Mouse (Mus musculus) heart, embryonic 13.5 days (tissue): ENCODE measurements at regions not wholly inside any gene's neighbourhood (a gene's known extent, or its start where the extent isn't known, plus 50 kb on each side); places are given as distances from the start of the nearest gene placed in this dataset.

Experiments
- ATAC-seq: fragments of 200-750 bp; cut with Nextera tagmentation; 2 replicates; pipeline ENCODE4 v1.8.0; 2017; ENCODE audit warnings: moderate TSS enrichment; ENCODE audit not compliant: insufficient number of reproducible peaks, low FRiP score, low TSS enrichment; ENCODE audit errors: extremely low read depth
- H3K27ac ChIP-seq: fragments of 300-500 bp; sonication (generic); replicated peaks from 2 replicates; pipeline ENCODE4 v1.5.1; 2015; ENCODE audit warnings: moderate library complexity, mild to moderate bottlenecking, inconsistent platforms
- H3K27me3 ChIP-seq: fragments of 300-500 bp; sonication (generic); replicated peaks from 2 replicates; pipeline ENCODE4 v1.6.1; 2015; ENCODE audit warnings: mild to moderate bottlenecking, inconsistent platforms
- H3K36me3 ChIP-seq: fragments of 300-500 bp; sonication (generic); 2 replicates; pipeline ENCODE4 v1.6.1; 2015; ENCODE audit warnings: mild to moderate bottlenecking, inconsistent platforms
- H3K4me1 ChIP-seq: fragments of 300-500 bp; sonication (generic); 2 replicates; pipeline ENCODE4 v1.6.1; 2015; ENCODE audit warnings: inconsistent platforms
- H3K4me2 ChIP-seq: fragments of 300-500 bp; sonication (generic); 2 replicates; pipeline ENCODE4 v1.6.1; 2015; ENCODE audit warnings: inconsistent platforms, mild to moderate bottlenecking, moderate library complexity
- H3K4me3 ChIP-seq: fragments of 300-500 bp; sonication (generic); 2 replicates; pipeline ENCODE4 v1.5.1; 2015; ENCODE audit warnings: moderate library complexity, mild to moderate bottlenecking, inconsistent platforms
- H3K9ac ChIP-seq: fragments of 300-500 bp; sonication (generic); 2 replicates; pipeline ENCODE4 v1.6.1; 2015; ENCODE audit warnings: inconsistent platforms, mild to moderate bottlenecking, moderate library complexity
- H3K9me3 ChIP-seq: fragments of 300-500 bp; sonication (generic); 2 replicates; pipeline ENCODE4 v1.6.1; 2016; ENCODE audit warnings: inconsistent platforms
- WGBS: fragments of 180-500 bp; shearing (Covaris S2); methylation state at CpG from one replicate; pipeline ENCODE4 v1.1.7; 2015; ENCODE audit warnings: mixed read lengths; 5-methylcytosine and 5-hydroxymethylcytosine counted together

DNA sequence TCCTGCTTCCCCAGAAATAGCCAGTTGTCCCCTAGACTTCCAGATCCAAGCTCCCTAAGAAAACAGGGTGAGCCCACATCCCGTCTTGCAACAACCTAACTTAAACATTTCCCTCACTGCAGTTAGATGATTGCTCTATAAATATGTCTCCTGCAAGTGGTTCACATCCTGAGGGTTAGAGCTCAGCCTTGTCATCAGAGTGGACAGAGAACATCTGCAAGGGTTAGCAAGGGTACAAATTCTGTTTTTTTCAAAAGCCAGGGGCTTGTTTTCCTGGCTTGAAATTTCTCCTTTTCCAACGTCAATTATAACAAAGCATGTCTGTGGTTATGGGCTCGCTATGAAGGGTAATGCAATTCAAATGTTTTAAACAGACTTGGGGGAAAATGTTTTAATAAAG lies 169.8 kb upstream of the Tcerg1l start:
- WGBS = 51% methylated on average over 3 of the region's 3 CpGs
- Histone ChIP-seq H3K4me3 (no peak overlapping the region), H3K27ac (no peak overlapping the region), H3K4me1 (no peaks in the 10 kb centered on the region), H3K4me2 (no peak overlapping the region), H3K36me3 (no peaks in the 10 kb centered on the region), H3K9me3 (no peaks in the 10 kb centered on the region), H3K9ac (no peak overlapping the region), H3K27me3 (no peaks in the 10 kb centered on the region)
- ATAC-seq = no peak

DNA sequence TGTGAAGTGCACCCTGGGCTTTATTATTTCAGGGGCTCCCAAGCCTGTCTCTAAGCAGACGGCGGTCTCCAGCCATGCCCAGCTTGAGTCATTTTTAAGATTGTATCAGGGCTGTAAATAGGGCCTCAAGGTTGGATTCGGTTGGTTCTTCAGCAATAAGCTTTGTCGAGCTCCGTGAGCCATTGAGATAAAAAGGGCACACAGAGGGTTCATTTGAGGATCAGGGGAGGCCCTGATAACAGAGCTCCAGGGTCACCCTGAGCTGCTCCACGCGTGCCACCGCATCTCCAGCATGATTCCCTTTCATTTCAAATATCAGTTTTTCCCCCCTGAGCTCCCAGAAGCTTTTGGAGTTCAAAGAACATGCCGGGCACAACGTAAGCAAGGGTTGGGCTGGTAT lies 154.1 kb upstream of the Tcerg1l start:
- Histone ChIP-seq H3K27ac (no peak overlapping the region), H3K4me2 (no peak overlapping the region), H3K4me1 (no peaks in the 10 kb centered on the region), H3K9ac (no peak overlapping the region), H3K36me3 (no peaks in the 10 kb centered on the region), H3K4me3 (no peak overlapping the region), H3K27me3 (0 out of 2 replicates have a peak, but pooled peaks cover 4% of the 10 kb centered on the region), H3K9me3 (no peaks in the 10 kb centered on the region)
- WGBS = 60% methylated on average over 10 of the region's 10 CpGs
- ATAC-seq = no peak

DNA sequence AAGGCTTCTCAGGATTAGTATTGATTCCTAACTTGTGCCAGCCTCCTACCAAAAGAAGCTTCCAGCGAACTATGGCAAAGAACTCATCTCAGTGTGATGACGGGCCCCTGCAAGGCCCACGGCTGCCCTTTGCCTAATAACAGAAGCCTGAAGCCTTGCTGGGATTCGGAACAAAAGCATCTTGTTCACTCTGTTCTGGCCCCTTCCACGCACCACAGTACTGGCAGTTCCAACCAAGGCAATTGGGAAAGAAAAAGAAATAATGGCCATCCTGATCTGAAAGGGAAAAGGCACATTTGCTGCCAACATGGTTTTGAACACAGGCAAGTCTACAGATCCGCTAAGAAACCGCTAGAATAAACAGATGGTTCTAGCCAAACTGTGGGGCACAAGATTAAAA lies 150.4 kb upstream of the Tcerg1l start:
- ATAC-seq = no peak
- Histone ChIP-seq H3K9ac (no peak overlapping the region), H3K27me3 (0 out of 2 replicates have a peak, but pooled peaks cover 4% of the 10 kb centered on the region), H3K4me1 (no peaks in the 10 kb centered on the region), H3K27ac (no peak overlapping the region), H3K9me3 (no peaks in the 10 kb centered on the region), H3K4me2 (no peak overlapping the region), H3K4me3 (no peak overlapping the region), H3K36me3 (no peaks in the 10 kb centered on the region)
- WGBS = 77% methylated on average over 7 of the region's 7 CpGs

DNA sequence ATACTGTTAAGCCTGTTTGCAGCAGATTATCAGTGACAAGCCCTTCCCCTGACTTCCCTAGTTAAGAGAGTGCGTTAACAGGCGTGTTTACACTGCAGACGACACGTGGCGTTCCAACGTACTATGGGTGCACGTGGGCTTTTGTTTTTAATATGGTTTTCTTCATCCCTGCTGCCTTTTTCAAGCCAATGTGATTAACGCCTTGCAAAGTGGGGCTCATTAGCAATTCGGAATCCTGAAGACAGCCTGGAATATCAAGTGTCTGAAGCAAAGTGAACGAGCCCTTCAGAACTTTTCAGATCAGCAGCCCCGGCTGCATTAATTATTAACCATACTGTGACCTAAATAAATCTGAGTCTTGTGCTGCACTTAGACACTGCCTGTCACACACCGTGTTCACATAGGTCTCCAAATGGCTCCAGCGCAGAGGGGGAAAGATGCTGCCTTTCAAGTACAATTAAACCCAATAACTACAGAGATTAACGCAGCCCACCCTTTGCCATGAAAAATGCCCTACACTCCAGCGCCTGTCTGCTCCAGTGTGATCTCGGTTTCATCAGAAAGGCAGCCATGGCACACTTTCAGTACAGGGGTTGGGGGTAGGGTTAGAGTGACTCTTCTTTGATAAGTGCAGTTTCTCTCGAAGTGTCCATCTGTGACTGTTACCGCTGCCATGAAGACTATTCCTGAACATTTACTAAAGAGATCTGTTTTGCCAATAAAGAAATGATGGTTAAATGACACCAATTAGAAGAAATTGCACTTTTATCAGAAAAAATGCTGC lies 140.7 kb upstream of the Tcerg1l start:
- no peak overlapping the region for H3K9ac ChIP-seq
- no peaks in the 10 kb centered on the region for H3K36me3 ChIP-seq
- no peaks in the 10 kb centered on the region for H3K27me3 ChIP-seq
- H3K4me1 ChIP-seq = no peaks in the 10 kb centered on the region
- no peaks in the 10 kb centered on the region for H3K9me3 ChIP-seq
- no peak overlapping the region for H3K4me3 ChIP-seq
- no peak for ATAC-seq
- 65% methylated on average over 18 of the region's 18 CpGs for WGBS
- no peak overlapping the region for H3K4me2 ChIP-seq
- no peak overlapping the region for H3K27ac ChIP-seq

DNA sequence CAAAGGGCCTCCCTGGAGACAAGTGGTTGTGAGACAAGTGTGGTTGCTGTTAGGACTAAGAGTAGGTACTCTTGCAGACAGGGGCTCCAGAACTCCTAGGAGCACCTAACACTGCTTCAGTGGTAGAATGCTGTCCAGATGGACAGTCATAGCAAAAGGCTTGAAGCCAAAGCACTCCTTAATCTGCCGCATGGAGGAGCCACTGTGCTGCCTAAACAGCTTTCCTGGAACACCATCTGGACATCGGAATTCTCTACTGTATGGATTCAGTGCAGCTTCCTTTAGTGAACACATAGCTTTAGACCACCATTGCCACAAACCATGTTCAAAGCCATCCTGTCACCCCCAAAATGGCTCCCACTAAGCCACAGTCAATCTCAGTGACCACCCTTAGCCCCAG lies 128.6 kb upstream of the Tcerg1l start:
- no peak overlapping the region for H3K27ac ChIP-seq
- WGBS = 91% methylated on average over 2 of the region's 2 CpGs
- H3K4me3 ChIP-seq = no peak overlapping the region
- H3K36me3 ChIP-seq = no peaks in the 10 kb centered on the region
- no peak overlapping the region for H3K9ac ChIP-seq
- no peaks in the 10 kb centered on the region for H3K27me3 ChIP-seq
- ATAC-seq = no peak
- H3K4me1 ChIP-seq = no peaks in the 10 kb centered on the region
- no peaks in the 10 kb centered on the region for H3K9me3 ChIP-seq
- no peak overlapping the region for H3K4me2 ChIP-seq

DNA sequence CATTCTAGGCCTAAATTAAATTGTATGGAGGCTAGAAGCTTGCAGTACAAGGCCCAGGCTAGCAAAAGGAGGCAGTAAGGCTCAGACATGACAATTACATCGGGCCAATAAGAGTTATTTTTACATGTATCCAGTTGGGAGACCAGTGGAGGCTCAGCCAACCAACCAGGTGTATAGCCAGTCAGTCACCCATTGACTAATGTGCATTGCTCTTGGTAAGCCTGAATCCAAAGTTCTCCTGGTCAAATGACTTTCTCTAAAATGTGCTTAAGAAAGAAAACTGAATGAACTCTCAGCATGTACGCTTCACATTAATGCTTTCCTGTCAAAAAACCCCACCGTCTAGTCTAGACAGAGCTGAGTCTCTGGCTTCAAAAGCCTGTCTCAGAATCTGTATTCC lies 127.4 kb upstream of the Tcerg1l start:
- Histone ChIP-seq H3K36me3 (no peaks in the 10 kb centered on the region), H3K27ac (no peak overlapping the region), H3K4me2 (no peak overlapping the region), H3K9ac (no peak overlapping the region), H3K4me3 (no peak overlapping the region), H3K9me3 (no peaks in the 10 kb centered on the region), H3K4me1 (no peaks in the 10 kb centered on the region), H3K27me3 (no peaks in the 10 kb centered on the region)
- ATAC-seq = no peak
- WGBS = 71% methylated on average over 3 of the region's 3 CpGs

DNA sequence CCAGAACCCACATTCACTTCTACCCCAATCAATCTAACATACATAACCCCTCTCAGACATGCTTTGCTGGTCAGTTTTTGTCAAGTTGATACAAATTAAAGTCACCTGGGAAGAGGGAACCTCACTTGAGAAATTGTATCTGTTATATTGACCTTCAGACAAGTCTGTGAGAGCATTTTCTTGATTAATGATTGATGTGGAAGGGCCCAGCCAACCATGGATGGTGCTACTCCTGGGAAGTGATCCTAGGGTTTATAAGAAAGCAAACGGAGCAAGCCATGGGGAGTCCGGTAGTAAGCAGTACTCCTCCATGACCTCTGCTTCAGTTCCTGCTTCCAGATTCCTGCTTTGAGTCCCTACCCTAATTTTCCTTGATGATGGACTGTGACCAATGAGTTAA lies 116.6 kb upstream of the Tcerg1l start:
- H3K36me3 ChIP-seq = no peaks in the 10 kb centered on the region
- 80% methylated on average over 2 of the region's 2 CpGs for WGBS
- H3K9me3 ChIP-seq = no peaks in the 10 kb centered on the region
- no peaks in the 10 kb centered on the region for H3K27me3 ChIP-seq
- no peak overlapping the region for H3K4me2 ChIP-seq
- no peaks in the 10 kb centered on the region for H3K4me1 ChIP-seq
- H3K4me3 ChIP-seq = no peak overlapping the region
- H3K9ac ChIP-seq = no peak overlapping the region
- no peak for ATAC-seq
- no peak overlapping the region for H3K27ac ChIP-seq

DNA sequence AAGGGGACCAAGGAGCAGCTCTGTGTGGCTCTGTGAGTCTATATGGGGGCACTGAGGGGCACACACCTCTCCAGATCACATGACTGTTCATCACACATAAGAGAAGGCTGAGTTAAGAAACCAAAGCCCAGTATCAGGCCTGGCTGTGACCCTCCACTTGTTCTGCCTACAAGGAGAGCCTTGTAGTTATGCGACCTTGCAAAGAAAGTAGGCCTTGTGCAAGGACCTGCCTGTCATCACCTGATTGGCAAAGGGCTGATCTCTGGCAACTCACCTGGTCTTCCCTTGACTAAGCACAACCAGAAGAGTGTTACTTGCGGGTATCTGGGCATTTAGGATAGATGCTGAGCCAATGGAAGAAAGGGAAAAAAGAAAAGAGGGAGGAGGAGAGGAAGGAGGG lies 107.7 kb upstream of the Tcerg1l start:
- WGBS = 59% methylated on average over 2 of the region's 2 CpGs
- H3K36me3 ChIP-seq = no peaks in the 10 kb centered on the region

DNA sequence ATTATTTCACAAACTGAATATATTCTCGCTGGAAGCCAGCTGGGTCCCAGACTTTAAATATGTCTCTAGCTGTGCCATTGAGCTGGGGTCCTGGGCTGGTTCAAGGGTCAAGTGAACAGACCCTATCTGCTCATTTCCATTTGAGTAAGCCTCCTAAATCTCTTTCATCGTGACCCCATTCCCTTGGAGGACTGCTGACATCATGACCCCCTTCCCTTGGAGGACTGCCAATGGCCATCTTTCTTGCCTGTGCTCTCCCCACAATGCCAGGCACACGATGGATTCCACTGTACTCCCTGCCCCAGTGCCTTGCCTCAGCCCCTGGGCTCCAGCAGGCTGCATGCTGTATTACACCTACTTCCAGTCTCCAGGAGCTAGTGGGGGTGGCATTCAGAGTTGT lies 106.5 kb upstream of the Tcerg1l start:
- H3K9me3 ChIP-seq = peaks cover 6% of the 10 kb centered on the region; the same call in 1 of the 2 replicates
- ATAC-seq = no peak
- no peak overlapping the region for H3K27ac ChIP-seq
- no peak overlapping the region for H3K4me3 ChIP-seq
- H3K9ac ChIP-seq = no peak overlapping the region
- H3K4me2 ChIP-seq = no peak overlapping the region
- 57% methylated on average over 3 of the region's 3 CpGs for WGBS
- no peaks in the 10 kb centered on the region for H3K27me3 ChIP-seq
- no peaks in the 10 kb centered on the region for H3K4me1 ChIP-seq
- no peaks in the 10 kb centered on the region for H3K36me3 ChIP-seq

More for the DNA sequence above, 107.7 kb upstream of the Tcerg1l start:
- Histone ChIP-seq H3K27me3 (no peaks in the 10 kb centered on the region), H3K4me3 (no peak overlapping the region), H3K9me3 (peaks cover 6% of the 10 kb centered on the region; the same call in 1 of the 2 replicates), H3K9ac (no peak overlapping the region), H3K4me1 (no peaks in the 10 kb centered on the region), H3K4me2 (no peak overlapping the region), H3K27ac (no peak overlapping the region)
- no peak for ATAC-seq

DNA sequence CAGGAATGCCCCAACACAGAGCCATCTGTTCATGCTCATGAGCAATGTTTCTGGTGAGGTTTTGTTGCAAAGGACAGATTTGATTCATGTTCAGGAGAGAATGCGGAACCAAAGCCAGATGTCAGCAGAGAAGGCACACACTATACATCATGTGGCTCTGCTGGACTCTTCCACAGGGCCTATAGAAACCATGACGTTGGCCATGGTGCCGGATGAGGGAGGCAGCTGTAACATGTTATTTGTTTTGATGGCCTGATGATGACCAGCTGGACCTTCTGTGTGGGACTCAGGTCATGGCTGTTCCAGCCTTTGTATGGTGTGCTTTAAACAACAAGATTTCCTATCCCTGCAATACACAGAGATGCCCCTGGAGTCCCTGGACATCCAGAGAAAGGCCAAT lies 105.5 kb upstream of the Tcerg1l start:
- 76% methylated on average over 3 of the region's 3 CpGs for WGBS
- Histone ChIP-seq H3K4me2 (no peak overlapping the region), H3K9me3 (peaks cover 6% of the 10 kb centered on the region; the same call in 1 of the 2 replicates), H3K4me1 (no peaks in the 10 kb centered on the region), H3K4me3 (no peak overlapping the region), H3K27ac (no peak overlapping the region), H3K9ac (no peak overlapping the region), H3K36me3 (no peaks in the 10 kb centered on the region), H3K27me3 (no peaks in the 10 kb centered on the region)
- ATAC-seq = no peak

DNA sequence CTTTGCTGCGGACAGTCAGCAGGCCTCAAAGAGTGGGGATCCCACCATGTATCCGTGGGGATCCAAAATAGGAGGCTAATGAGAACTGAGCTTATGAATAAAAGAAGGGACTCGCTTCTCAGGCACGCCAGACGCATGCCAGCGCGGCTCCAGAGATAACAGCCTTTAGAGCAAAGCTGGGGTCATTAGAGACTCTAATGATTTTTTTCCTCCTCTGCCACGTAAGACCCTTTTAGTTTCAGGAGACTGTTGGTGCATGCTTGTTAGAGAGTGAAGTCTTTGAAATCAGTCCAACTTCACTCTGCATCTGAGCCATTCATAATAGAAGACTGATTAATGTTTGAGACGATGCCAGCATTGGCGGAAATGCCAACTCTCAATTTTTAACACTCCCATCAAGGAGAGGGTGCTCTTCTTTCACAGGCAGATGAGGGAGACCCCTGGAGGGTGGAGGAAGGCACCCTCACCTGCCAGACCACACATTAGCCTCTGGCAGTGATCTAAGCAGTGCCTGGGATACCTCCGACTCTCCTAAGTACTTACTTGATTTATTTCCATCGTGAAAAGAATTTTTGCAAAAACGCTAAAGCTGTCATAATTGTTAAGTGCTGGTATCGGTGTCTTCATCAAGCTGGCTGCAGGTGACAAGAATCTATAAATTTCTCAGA lies 104.0 kb upstream of the Tcerg1l start:
- no peak for ATAC-seq
- Histone ChIP-seq H3K9me3 (no peaks in the 10 kb centered on the region), H3K9ac (no peak overlapping the region), H3K4me2 (no peak overlapping the region), H3K27me3 (no peaks in the 10 kb centered on the region), H3K4me1 (no peaks in the 10 kb centered on the region), H3K36me3 (no peaks in the 10 kb centered on the region), H3K27ac (no peak overlapping the region), H3K4me3 (no peak overlapping the region)
- WGBS = 53% methylated on average over 14 of the region's 14 CpGs

DNA sequence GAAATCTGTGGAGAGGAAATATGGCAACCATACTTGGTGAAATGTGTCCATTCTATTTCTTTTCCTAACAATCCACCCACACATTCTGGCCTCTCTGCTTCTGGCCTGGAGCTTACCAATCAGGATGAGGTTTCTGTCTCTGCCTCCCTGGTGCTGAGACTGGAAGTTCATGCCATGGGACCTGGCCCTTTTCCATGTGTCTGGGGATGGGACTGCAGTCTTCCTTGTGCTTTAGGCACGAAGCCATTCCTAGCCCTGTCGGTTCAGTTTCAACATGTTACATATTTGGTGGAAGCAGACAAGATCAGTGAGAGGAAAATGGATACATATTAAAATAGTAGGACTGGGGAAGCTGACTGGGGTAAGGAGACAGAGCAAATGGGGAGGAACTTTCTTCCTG lies 100.2 kb upstream of the Tcerg1l start:
- Histone ChIP-seq H3K9me3 (no peaks in the 10 kb centered on the region), H3K27ac (no peak overlapping the region), H3K4me1 (no peaks in the 10 kb centered on the region), H3K4me2 (no peak overlapping the region), H3K36me3 (no peaks in the 10 kb centered on the region), H3K27me3 (no peaks in the 10 kb centered on the region), H3K9ac (no peak overlapping the region), H3K4me3 (no peak overlapping the region)
- no peak for ATAC-seq
- WGBS = 70% methylated on average over 2 of the region's 2 CpGs
